Mouse (Mus musculus): ENCODE results near the gene Ncoa6.

Gene Ncoa6

GRCm38 (mm10) chr2:155436445-155436844, 37.2 kb downstream of the Ncoa6 start:
- DNase-seq (ENCODE audit: extremely low spot score) = no peak

GRCm38 (mm10) chr2:155420911-155421310, 52.8 kb downstream of the Ncoa6 start:
- no peak for DNase-seq (ENCODE audit: extremely low spot score)

DNA sequence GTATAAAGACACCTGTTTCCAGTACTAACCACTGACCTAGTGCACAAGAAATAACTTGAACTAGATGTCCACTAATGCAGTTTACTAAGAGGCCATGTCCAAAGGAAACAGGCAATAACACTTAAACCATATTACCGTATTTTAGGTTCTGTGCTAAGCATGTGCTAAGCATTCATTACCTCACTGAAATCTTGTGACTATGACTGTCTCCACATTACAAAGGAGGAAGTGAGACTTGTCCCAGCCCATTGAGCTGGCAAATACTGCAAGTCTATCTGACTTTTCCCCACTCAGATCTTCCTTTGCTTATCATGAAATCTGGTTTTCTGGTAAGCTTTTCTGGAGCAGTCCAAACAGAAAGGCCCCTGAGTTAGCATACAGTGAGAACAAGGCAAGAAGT, 69.1 kb downstream of the Ncoa6 start:
- no peak for DNase-seq (ENCODE audit: extremely low spot score)

GRCm38 (mm10) chr2:155401926-155402325, 71.8 kb downstream of the Ncoa6 start:
- DNase-seq (ENCODE audit: extremely low spot score) = no peak

GRCm38 (mm10) chr2:155400276-155400675, 73.4 kb downstream of the Ncoa6 start:
- no peak for DNase-seq (ENCODE audit: extremely low spot score)

DNA sequence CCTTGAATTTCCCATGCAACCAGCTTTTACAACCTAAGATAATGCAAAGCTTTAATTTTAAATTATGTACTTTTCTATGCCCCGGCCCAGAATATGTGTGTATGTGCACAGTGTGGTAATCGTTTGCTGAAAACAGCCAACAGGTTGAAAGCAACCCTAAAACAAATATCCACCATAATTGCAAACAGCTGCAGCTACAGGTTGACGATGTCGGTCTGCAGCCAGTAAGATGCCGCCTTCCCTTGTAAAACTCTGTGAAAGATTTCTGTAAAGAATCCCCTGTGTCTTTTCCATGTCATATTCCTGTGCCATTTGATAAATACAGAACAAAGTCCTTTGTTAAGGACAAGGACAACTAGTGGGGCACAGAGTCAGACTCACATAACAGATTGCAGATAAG, 79.1 kb downstream of the Ncoa6 start:
- DNase-seq (ENCODE audit: extremely low spot score) = no peak

DNA sequence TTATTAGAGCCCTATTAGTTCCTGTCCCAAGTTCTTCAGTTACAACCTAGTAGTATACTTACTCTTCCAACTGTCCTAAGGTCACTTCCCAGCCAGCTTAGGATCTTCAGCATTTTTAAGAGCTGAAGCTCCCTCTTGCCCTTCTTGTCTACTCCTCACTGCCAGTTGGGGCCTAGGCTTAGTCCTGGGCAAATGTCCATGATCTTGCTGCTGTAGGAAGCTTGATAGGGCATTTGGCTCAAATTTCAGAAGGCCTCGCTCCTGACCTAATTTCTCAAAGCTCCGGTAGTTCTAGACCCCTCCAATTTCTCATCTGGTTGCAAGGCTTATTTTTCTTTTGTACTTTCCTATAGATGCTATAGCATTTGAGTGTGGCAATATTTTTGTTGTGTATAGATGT, 85.1 kb downstream of the Ncoa6 start:
- no peak for DNase-seq (ENCODE audit: extremely low spot score)

GRCm38 (mm10) chr2:155387052-155387451, 86.6 kb downstream of the Ncoa6 start:
- DNase-seq (ENCODE audit: extremely low spot score) = peak; percentile 9

GRCm38 (mm10) chr2:155386534-155386899, 87.2 kb downstream of the Ncoa6 start:
- peak; percentile 8 for DNase-seq (ENCODE audit: extremely low spot score)

GRCm38 (mm10) chr2:155385731-155386533, 87.8 kb downstream of the Ncoa6 start:
- DNase-seq (ENCODE audit: extremely low spot score) = peak; percentile 11

- DNase-seq (ENCODE audit: extremely low spot score) = peak; percentile 70
These were observed 88.6 kb downstream of the Ncoa6 start for GRCm38 (mm10) chr2:155385090-155385489.

GRCm38 (mm10) chr2:155382791-155383438, 90.8 kb downstream of the Ncoa6 start:
- DNase-seq (ENCODE audit: extremely low spot score) = no peak

- no peak for DNase-seq (ENCODE audit: extremely low spot score)
These were observed 91.4 kb downstream of the Ncoa6 start for GRCm38 (mm10) chr2:155382332-155382700.

DNA sequence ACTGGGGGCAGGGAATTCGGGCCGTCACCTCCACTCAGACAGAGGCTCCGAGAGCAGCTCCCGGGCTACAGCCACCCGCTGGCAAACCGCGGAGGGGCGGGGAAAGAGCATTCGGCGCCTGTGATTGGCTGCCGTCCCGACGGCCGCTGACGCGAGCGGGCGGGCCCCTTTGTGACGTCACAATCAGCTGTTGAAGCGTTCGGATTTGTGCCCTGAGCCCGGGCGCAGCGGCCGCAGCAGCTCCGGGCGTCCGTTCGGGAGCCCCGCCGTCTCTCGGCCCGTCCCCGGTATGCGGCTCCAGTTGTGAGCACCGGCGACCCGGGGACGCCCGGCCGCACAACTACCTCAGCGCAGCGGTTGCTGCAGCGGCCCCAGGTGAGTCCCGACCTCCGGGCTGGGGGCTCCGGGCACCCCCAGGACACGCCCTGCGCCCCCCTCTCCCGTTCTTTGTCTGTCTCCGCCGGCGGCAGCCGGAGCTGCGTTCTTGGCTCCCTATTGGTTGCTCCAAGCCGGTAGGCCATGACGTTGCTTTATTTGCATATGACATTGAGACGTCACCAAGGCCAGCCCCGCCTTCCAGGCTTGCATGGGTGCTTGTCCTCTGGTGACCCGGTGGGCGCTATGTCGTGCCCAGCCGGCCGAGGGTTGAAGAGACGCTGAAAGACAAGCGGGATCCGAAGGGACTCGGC, 91.9 kb downstream of the Ncoa6 start:
- peak; percentile 95 for DNase-seq (ENCODE audit: extremely low spot score)

GRCm38 (mm10) chr2:155381060-155381437, 92.6 kb downstream of the Ncoa6 start:
- DNase-seq (ENCODE audit: extremely low spot score) = no peak

DNA sequence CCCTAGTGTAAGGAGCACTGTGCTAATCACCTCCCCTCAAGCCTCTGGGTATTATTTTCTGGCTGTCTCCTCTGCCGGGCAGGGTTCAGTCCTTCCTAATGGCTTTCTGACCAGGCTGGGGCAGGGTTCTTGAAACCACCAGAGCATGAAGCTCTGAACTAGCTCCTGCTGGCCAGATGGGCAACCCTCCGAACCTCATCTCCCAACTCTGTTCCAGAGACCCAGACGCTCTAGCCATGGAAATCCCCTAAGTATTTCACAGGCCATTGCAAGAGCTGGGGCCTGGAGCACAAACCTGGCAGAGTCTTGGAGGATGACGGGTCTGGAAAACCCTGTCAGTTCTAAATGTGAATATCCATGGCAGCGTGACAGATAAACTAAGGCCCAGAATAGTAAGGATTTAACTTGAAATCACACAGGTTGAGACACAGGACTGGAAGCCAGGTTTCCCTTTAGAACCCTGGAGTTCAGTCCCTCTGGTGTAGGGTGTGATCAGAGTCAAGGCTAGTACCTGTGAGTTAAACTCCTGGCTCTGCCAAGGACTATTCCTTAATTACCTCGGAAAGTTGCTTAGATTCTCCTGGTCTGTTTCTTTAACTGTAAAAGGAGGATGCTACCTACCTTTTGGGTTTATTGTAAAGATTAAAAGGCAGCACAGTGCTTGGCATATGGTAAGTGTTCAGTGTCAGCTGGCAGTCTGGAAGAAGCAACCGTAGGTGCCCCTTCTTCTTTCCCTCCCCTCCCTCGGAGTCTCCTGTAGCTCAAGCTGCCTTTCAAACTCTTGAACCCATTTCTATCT, 93.2 kb downstream of the Ncoa6 start, which contains the start of gene Trp53inp2:
Trp53inp2 (plus strand) TSS at position 799 of the 799 bp plus-strand sequence.
- DNase-seq (ENCODE audit: extremely low spot score) = no peak

DNA sequence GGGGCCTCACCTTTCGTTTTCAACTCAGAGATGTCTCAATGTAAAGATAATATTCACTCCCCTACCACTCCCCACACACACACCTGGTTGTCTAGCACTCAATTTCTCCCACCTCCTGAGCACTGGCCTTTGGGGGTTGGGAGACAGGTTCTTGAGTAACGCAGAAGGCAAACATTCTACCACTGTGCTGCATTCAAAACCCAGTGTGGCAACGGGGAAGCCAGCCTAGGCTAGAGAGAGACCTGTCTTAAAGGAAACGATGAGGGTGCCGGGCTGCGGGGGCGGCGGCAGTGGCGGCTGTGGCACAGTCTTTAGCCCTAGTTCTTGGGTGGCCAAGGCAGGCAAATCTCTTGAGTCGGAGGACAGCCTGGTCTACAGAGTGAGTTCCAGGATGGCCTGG, 97.5 kb downstream of the Ncoa6 start:
- no peak for DNase-seq (ENCODE audit: extremely low spot score)

DNA sequence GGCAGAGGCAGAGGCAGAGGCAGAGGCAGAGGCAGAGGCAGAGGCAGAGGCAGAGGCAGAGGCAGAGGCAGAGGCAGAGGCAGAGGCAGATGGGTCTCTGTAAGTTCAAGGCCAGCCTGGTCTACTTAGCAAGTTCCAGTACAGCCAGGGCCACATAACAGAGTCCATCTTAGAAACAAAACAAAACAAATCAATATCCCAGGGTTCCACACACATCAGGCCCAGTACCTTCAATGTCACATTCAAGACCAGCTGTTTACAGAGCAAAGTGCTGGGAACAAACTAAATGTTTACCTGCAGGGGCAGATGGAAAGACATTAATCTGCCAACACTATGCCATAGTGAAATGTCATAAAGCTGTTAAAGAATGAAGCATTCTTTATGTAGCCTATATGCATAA, 99.2 kb downstream of the Ncoa6 start:
- DNase-seq (ENCODE audit: extremely low spot score) = no peak

GRCm38 (mm10) chr2:155373886-155374285, 99.8 kb downstream of the Ncoa6 start:
- DNase-seq (ENCODE audit: extremely low spot score) = no peak

DNA sequence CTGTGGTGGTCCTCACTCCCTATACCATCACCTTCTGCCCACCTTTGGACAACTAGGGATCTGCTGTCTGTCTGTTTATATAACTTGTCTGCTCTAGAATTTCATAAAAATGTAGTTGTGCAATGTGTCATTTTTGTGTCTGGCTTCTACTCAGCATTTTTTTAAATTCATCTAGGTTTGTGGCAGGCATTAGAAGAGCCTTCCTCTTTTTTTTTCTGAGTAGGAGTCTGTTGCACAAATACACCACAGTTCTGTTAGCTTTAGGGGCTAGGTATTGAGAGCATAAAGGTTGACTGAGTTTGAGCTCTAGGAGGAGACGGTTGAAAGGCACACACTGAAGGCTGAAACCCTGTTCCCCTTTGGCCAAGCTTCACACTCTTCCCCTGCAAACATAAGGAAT, 100.4 kb downstream of the Ncoa6 start:
- no peak for DNase-seq (ENCODE audit: extremely low spot score)

- no peak for DNase-seq (ENCODE audit: extremely low spot score)
These were observed 101.2 kb downstream of the Ncoa6 start for GRCm38 (mm10) chr2:155372451-155372850.

DNA sequence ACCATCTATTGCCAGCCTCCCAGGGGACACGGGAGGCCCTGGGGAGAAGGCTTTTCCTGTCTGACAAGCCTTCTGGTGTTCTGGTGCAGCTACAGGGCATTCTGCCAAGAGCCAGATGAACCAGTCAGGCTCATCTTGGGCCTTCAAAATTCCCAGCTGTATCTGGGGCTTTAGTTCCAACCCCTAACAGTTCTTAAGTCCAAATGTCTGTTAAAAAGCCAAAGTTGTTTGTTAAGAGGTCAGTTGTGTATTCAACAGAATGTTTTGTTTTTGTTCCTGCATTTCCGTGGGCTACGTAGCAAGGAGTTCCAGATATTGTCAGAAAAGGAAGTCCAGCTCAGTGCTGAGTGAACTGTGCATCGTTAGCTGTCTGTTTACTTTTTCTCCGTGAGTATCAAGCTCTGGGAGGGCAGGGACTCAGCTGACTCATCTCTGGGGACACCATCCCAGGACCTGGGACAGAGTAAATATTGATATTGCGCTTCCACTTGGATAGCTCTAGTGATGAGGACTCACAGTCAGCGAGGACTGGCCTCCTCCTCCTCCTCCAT, 104.3 kb downstream of the Ncoa6 start:
- DNase-seq (ENCODE audit: extremely low spot score) = no peak
